Mouse (Mus musculus) olfactory bulb, adult 2 months (tissue): ENCODE results near the gene Tigit.

Experiments used
- CTCF ChIP-seq: fragments of 200-500 bp; IDR thresholded peaks from 2 replicates; pipeline ENCODE4 v1.5.1; 2012; ENCODE audit warnings: low read depth, mild to moderate bottlenecking, low read length, moderate library complexity; ENCODE audit not compliant: insufficient read depth
- POLR2A ChIP-seq: fragments of 200-500 bp; IDR thresholded peaks from 2 replicates; pipeline ENCODE4 v1.6.1; 2012; ENCODE audit warnings: mild to moderate bottlenecking, low read depth, low read length, moderate library complexity; ENCODE audit not compliant: insufficient read depth

DNA sequence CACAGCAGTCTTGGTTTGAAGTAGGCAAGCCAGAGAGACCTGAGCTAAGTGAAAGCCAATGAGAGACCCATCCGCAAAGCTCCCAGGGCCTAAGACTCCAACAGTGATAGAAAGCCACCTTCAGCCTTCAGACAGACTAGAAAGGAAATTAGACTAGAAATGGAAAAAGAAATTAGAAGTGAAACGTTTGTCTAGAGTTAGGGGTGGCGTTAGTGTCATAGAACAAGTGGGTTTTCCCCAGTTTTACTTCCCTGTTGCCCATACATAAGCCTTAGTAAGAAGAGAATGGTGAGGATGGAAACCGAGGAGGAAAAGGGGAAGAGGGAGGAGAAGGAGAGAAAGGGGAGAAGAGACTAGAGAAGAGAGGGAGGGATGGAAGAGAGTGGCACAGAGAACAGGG is 61.4 kb downstream of the Tigit start:
- TF ChIP-seq POLR2A (no peak), CTCF (no peak)
